Comparison of ENCODE assay signal across 22 mouse cellular contexts in the genomic region with DNA sequence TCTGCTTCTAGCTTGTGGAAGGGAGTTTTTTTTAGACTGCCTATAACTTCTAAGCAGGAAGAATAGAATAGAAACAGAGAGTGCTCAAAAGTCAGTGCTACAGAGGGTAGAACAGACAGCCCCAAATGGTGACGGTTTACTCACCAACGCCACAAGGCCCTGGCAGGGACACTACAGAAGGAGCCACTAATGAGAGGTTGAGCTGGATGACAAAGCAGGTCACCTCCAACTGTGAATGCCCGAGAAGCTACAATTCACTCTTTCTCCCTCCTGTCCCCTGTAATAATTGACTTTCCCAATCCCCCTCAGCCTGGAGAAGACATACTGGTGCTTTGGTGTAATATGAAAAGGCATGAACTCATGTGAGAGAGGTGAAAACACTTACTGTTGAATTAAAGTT.
DNase-seq lines count a peak whose midpoint lies in the region; ATAC-seq and TF ChIP-seq lines count a peak whose summit lies in the region.
"Had no signal": no experiment of that assay in that cellular context is flagged by ENCODE, and none has a peak within 500 bp of the region (broad histone marks: within the 10 kb centered on the region; RNA-seq: fewer than 3 reads in every experiment).

No protein-coding gene starts in this region.

- H3K27me3 ChIP-seq in ES-Bruce4 (ENCODE audit: control insufficient read depth, insufficient read depth, low read length, poor library complexity, severe bottlenecking), result no peaks in the 10 kb centered on the region
- H3K27me3 ChIP-seq: embryonic facial prominence, embryonic 12.5 days; forebrain, embryonic 12.5 days had no signal

- peak; percentile 66 for DNase-seq in Muller cell, postnatal 12 days (ENCODE audit: inconsistent ontology term)
- DNase-seq in brain, embryonic 14.5 days (ENCODE audit: low read depth), result peak; percentile 39
- peak; percentile 58 for DNase-seq in retina, postnatal 1 day
- DNase-seq in thymus, postnatal 0 days (ENCODE audit: low spot score), result no peak
- DNase-seq in adrenal gland, adult 8-10 months, result no peak
- DNase-seq: adrenal gland, adult 2 months; adrenal gland, postnatal 14 days; adrenal gland, postnatal 36 days; cerebellum, adult 11-12 months; cerebellum, adult 2 months; cerebellum, adult 9-10 months; cerebellum, postnatal 10 days; cerebellum, postnatal 25 days had no signal

- no peak for ATAC-seq in erythroid progenitor cell, adult 5-6 weeks (replicated peaks; ENCODE audit: low FRiP score, poor library complexity, severe bottlenecking)
- ATAC-seq: forebrain, embryonic 14.5 days; forebrain, embryonic 16.5 days had no signal

- H3K27ac ChIP-seq in ES-Bruce4 (ENCODE audit: insufficient read depth, low read length), result peak overlapping the region; percentile 34
- H3K27ac ChIP-seq: embryonic facial prominence, embryonic 10.5 days; embryonic facial prominence, embryonic 12.5 days; forebrain, embryonic 10.5 days; forebrain, embryonic 12.5 days had no signal

- no peaks in the 10 kb centered on the region for H3K36me3 ChIP-seq in ES-Bruce4 (ENCODE audit: control insufficient read depth, insufficient read depth, low read length, poor library complexity, severe bottlenecking)
- H3K36me3 ChIP-seq: embryonic facial prominence, embryonic 10.5 days; embryonic facial prominence, embryonic 12.5 days; forebrain, embryonic 10.5 days; forebrain, embryonic 12.5 days; G1E had no signal

- no peak for TF ChIP-seq CTCF in ES-Bruce4 (IDR thresholded peaks at IDR 0.05; ENCODE audit: low read depth, low read length)
- TF ChIP-seq CTCF in brain, embryonic 14.5 days (IDR thresholded peaks at IDR 0.05; ENCODE audit: borderline replicate concordance, extremely low read depth, insufficient read depth, insufficient read length), result no peak

- H3K9me3 ChIP-seq in ES-Bruce4 (replicated peaks; ENCODE audit: control insufficient read depth, insufficient read depth, low read length, poor library complexity, severe bottlenecking), result no peaks in the 10 kb centered on the region; the same call in 1 of the 2 replicates
- H3K9me3 ChIP-seq: embryonic facial prominence, embryonic 10.5 days; embryonic facial prominence, embryonic 12.5 days; forebrain, embryonic 12.5 days had no signal

- TF ChIP-seq EP300 in ES-Bruce4 (IDR thresholded peaks at IDR 0.05; ENCODE audit: insufficient read depth, low read depth, low read length), result no peak

- no peak overlapping the region for H3K9ac ChIP-seq in ES-Bruce4 (ENCODE audit: low read depth, poor library complexity, severe bottlenecking)
- H3K9ac ChIP-seq: embryonic facial prominence, embryonic 12.5 days; forebrain, embryonic 12.5 days had no signal

- H3K4me3 ChIP-seq in ES-Bruce4 (ENCODE audit: low read depth, low read length), result no peak overlapping the region
- H3K4me3 ChIP-seq: embryonic facial prominence, embryonic 10.5 days; embryonic facial prominence, embryonic 12.5 days; forebrain, embryonic 10.5 days; forebrain, embryonic 12.5 days had no signal

- H3K4me1 ChIP-seq in ES-Bruce4 (ENCODE audit: control insufficient read depth, insufficient read depth, low read length), result peaks cover 9% of the 10 kb centered on the region

- TF ChIP-seq POLR2A in ES-Bruce4 (IDR thresholded peaks at IDR 0.05; ENCODE audit: insufficient read depth, low read length), result no peak
- TF ChIP-seq POLR2A in brain, embryonic 14.5 days (IDR thresholded peaks at IDR 0.05; ENCODE audit: borderline replicate concordance, extremely low read depth, insufficient read depth, insufficient read length, poor library complexity, severe bottlenecking), result no peak

Comparison
In these comparisons a context has a peak if more than half of its experiments do, and no peak if none do; other contexts are left out.
1. DNase-seq: peak in Muller cell, postnatal 12 days (single experiment), brain, embryonic 14.5 days (single experiment) and retina, postnatal 1 day (single experiment); none in thymus, postnatal 0 days (single experiment) and adrenal gland, adult 8-10 months (single experiment).